Mouse (Mus musculus): ENCODE results near the gene Osm. TPM values are rescaled to one million over a fixed set of nuclear protein-coding genes. Genes with fewer than 3 reads are reported as not detected.

Osm gene
- polyA plus RNA-seq, 1 experiment from 2014 or later: 1.3 TPM

DNA sequence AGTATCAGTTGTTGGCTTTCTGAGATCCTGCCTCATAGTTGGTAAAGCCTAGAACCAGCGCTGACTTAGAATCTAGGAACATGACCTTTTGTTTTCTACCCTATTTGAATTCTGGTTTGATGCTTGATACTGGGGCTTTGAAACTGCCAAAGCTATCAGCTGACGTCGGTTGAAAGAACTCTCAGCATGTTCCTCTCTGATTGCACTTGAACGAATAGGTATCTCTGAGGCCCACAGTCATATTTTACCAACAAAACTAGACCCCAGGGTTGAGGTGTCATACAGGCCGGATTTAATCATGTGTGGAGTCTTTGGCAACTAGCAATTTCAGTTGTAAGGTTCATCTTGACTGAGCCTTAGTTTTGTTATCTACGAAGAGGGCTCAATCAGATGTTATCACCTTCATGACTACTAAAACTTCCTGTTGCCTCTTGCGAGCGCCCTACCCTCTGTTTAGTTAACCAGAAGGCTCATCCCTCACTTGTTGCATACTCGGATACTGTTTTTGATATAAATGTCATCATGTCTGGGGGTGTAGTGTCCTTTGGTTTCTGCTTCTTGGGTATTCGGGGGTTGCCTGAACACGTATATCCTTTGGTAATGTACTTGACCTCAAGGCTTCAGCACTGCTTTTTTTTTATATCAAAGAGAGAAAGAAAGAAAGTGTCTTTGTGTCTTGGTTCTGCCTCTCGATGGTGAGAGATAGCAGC is 33.1 kb upstream of the Osm start:
- TF ChIP-seq EP300 (IDR thresholded peaks at IDR 0.05; ENCODE audit: low read depth): no peak
- no peak for TF ChIP-seq CTCF (IDR thresholded peaks at IDR 0.05; ENCODE audit: low read depth)
- DNase-seq (no peak), ATAC-seq (no peak)
- Histone ChIP-seq H3K27me3 (ENCODE audit: insufficient read depth, low read length) (no peaks in the 10 kb centered on the region), H3K27ac (ENCODE audit: low read depth) (peak overlapping the region; percentile 55), H3K9me3 (ENCODE audit: low read length) (no peaks in the 10 kb centered on the region), H3K4me3 (ENCODE audit: low read depth, low read length) (no peak overlapping the region), H3K9ac (replicated peaks) (no peak overlapping the region), H3K36me3 (replicated peaks; ENCODE audit: insufficient read depth, low read length) (peaks cover 8% of the 10 kb centered on the region; the same call in 1 of the 2 replicates), H3K4me1 (ENCODE audit: insufficient read depth) (peaks cover 6% of the 10 kb centered on the region; the same call in 1 of the 2 replicates), H3K4me2 (ENCODE audit: low read depth, low read length) (no peak overlapping the region)
- 62% methylated on average over 12 of the region's 12 CpGs for WGBS (ENCODE audit: insufficient replicate concordance)

DNA sequence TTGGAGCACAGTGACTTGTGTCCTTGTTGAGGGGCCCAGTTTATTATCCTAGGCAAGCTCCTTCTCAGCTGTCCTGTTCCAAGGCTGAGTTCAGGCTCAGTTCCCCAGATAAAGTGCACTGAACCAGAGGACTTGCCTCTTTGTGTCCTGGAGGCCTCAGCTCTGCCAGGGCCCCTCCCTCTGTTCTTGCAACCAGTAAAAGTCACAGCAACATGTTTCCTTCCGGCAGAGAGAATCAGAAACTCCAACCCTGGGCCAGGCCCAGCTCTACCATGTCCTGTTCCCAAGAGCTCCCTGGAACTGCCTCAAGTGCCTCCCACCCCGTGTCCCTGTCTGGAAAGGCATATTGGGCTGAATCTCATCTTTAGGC is 32.5 kb upstream of the Osm start:
- peaks cover 6% of the 10 kb centered on the region; the same call in 1 of the 2 replicates for H3K4me1 ChIP-seq (ENCODE audit: insufficient read depth)
- no peak for DNase-seq
- WGBS (ENCODE audit: insufficient replicate concordance): 40% methylated on average over 2 of the region's 2 CpGs
- H3K36me3 ChIP-seq (replicated peaks; ENCODE audit: insufficient read depth, low read length): peaks cover 8% of the 10 kb centered on the region; the same call in 1 of the 2 replicates
- peak overlapping the region; percentile 55 for H3K27ac ChIP-seq (ENCODE audit: low read depth)
- peak; percentile 56 for ATAC-seq
- H3K4me3 ChIP-seq (ENCODE audit: low read depth, low read length): no peak overlapping the region
- H3K27me3 ChIP-seq (ENCODE audit: insufficient read depth, low read length): no peaks in the 10 kb centered on the region
- H3K4me2 ChIP-seq (ENCODE audit: low read depth, low read length): no peak overlapping the region
- TF ChIP-seq EP300 (IDR thresholded peaks at IDR 0.05; ENCODE audit: low read depth) (no peak), CTCF (IDR thresholded peaks at IDR 0.05; ENCODE audit: low read depth) (no peak)
- H3K9me3 ChIP-seq (ENCODE audit: low read length): no peaks in the 10 kb centered on the region
- no peak overlapping the region for H3K9ac ChIP-seq (replicated peaks)

DNA sequence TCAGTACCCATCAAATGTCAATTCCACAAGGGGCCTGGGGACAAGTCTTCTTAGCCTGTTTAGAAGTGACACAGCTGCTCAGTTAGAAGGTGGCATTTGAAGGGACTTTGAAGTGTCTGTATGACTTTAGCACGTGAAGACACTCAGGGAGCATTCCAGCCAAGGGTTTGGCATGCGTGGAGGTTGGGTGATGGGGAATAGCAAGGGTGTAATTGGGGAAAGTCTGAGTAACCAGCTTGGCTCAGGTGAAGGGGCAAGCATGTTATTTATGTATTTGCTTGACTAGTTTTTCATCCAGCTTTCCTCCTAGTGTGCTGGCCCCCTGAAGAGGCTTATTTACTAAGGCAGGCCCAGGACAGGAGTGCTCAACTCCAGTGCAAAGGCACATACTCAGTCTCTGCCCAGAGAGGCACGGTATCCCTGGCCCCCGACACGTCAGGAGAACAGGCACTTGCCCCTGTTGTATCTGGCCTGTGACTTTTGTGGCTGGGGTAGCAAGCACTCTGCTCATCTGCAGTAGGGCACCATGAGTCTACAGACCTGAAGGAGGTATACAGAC is 31.0 kb upstream of the Osm start:
- H3K9ac ChIP-seq (replicated peaks): no peak overlapping the region
- peaks cover 6% of the 10 kb centered on the region; the same call in 1 of the 2 replicates for H3K4me1 ChIP-seq (ENCODE audit: insufficient read depth)
- no peak overlapping the region for H3K27ac ChIP-seq (ENCODE audit: low read depth)
- no peaks in the 10 kb centered on the region for H3K9me3 ChIP-seq (ENCODE audit: low read length)
- ATAC-seq (no peak), DNase-seq (no peak)
- no peak for TF ChIP-seq CTCF (IDR thresholded peaks at IDR 0.05; ENCODE audit: low read depth)
- TF ChIP-seq EP300 (IDR thresholded peaks at IDR 0.05; ENCODE audit: low read depth): no peak
- H3K36me3 ChIP-seq (replicated peaks; ENCODE audit: insufficient read depth, low read length): peaks cover 17% of the 10 kb centered on the region; the same call in 1 of the 2 replicates
- 89% methylated on average over 5 of the region's 5 CpGs for WGBS (ENCODE audit: insufficient replicate concordance)
- no peak overlapping the region for H3K4me2 ChIP-seq (ENCODE audit: low read depth, low read length)
- H3K27me3 ChIP-seq (ENCODE audit: insufficient read depth, low read length): no peaks in the 10 kb centered on the region
- H3K4me3 ChIP-seq (ENCODE audit: low read depth, low read length): no peak overlapping the region

DNA sequence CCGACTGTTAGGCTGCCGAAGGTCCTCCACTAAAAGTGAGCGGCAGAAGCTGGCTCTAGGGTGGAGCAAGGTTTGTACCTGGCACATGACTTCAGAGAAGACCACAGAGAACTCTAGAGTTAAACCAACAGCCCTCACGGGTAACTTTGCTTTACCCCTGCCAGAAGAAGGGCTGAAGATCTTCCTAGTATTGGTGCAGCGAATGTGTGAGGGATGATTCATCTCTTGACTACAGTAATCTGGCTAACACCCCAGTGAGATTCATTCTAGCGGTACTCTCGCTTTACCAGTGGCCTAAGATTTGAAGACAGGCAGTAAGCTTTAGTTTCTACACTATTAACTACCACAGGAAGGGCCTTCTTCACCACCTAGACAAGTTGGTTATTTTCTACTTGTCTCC is 30.3 kb upstream of the Osm start:
- Histone ChIP-seq H3K27me3 (ENCODE audit: insufficient read depth, low read length) (no peaks in the 10 kb centered on the region), H3K9ac (replicated peaks) (no peak overlapping the region), H3K36me3 (replicated peaks; ENCODE audit: insufficient read depth, low read length) (peaks cover 23% of the 10 kb centered on the region; the same call in 1 of the 2 replicates), H3K4me1 (ENCODE audit: insufficient read depth) (peaks cover 6% of the 10 kb centered on the region; the same call in 1 of the 2 replicates), H3K4me3 (ENCODE audit: low read depth, low read length) (no peak overlapping the region), H3K27ac (ENCODE audit: low read depth) (no peak overlapping the region), H3K9me3 (ENCODE audit: low read length) (no peaks in the 10 kb centered on the region), H3K4me2 (ENCODE audit: low read depth, low read length) (no peak overlapping the region)
- WGBS (ENCODE audit: insufficient replicate concordance): 83% methylated on average over 7 of the region's 7 CpGs
- DNase-seq (no peak), ATAC-seq (no peak)
- TF ChIP-seq EP300 (IDR thresholded peaks at IDR 0.05; ENCODE audit: low read depth) (no peak), CTCF (IDR thresholded peaks at IDR 0.05; ENCODE audit: low read depth) (no peak)

DNA sequence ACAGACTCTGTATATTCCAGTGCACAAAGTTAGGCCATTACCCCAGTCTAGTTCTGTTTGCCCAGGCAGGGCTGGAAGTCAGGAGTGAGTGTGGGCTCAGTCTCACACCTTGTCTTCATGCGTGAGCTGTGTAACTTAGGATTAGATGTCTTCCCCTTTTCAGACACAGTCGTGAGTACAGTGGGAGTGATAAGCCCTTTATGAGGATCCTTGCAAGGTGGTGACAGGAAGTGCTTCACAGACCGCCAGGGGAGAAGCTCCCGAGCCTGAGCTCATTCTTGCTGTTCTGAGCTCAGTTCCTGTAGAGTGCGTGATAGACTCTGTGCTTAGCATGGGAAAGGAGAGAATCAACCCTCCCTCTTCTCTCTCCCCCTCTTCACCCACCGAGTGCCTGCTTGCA is 29.7 kb upstream of the Osm start:
- ATAC-seq (no peak), DNase-seq (no peak)
- Histone ChIP-seq H3K27ac (ENCODE audit: low read depth) (no peak overlapping the region), H3K9me3 (ENCODE audit: low read length) (no peaks in the 10 kb centered on the region), H3K36me3 (replicated peaks; ENCODE audit: insufficient read depth, low read length) (peaks cover 24% of the 10 kb centered on the region), H3K4me3 (ENCODE audit: low read depth, low read length) (no peak overlapping the region), H3K27me3 (ENCODE audit: insufficient read depth, low read length) (no peaks in the 10 kb centered on the region), H3K9ac (replicated peaks) (no peak overlapping the region), H3K4me2 (ENCODE audit: low read depth, low read length) (no peak overlapping the region), H3K4me1 (ENCODE audit: insufficient read depth) (peaks cover 6% of the 10 kb centered on the region; the same call in 1 of the 2 replicates)
- WGBS (ENCODE audit: insufficient replicate concordance): 32% methylated on average over 6 of the region's 6 CpGs
- TF ChIP-seq CTCF (IDR thresholded peaks at IDR 0.05; ENCODE audit: low read depth) (no peak), EP300 (IDR thresholded peaks at IDR 0.05; ENCODE audit: low read depth) (no peak)

DNA sequence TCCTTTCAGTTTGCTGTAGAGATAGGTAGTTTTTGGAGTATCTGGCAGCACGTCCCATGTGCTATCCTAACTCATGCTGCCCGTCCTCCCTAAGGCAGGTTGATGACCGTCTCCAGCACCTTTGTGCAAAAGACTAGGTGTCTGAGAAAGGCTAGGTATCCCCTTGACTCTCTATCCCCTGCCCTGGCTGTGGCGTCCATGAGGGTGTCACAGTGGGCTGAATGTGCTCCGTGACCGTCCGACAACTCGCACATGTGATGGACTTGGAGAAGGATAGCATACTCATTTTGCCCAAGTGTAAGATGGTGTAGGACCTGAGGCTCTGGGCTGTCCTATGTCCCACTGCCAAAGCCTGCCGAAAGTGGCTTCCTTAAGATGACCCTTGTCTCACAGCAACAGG is 28.6 kb upstream of the Osm start:
- no peaks in the 10 kb centered on the region for H3K9me3 ChIP-seq (ENCODE audit: low read length)
- peaks cover 27% of the 10 kb centered on the region for H3K36me3 ChIP-seq (replicated peaks; ENCODE audit: insufficient read depth, low read length)
- DNase-seq (no peak), ATAC-seq (no peak)
- no peak overlapping the region for H3K4me2 ChIP-seq (ENCODE audit: low read depth, low read length)
- no peak overlapping the region for H3K9ac ChIP-seq (replicated peaks)
- peaks cover 6% of the 10 kb centered on the region; the same call in 1 of the 2 replicates for H3K4me1 ChIP-seq (ENCODE audit: insufficient read depth)
- 81% methylated on average over 9 of the region's 9 CpGs for WGBS (ENCODE audit: insufficient replicate concordance)
- H3K27me3 ChIP-seq (ENCODE audit: insufficient read depth, low read length): no peaks in the 10 kb centered on the region
- no peak overlapping the region for H3K4me3 ChIP-seq (ENCODE audit: low read depth, low read length)
- TF ChIP-seq EP300 (IDR thresholded peaks at IDR 0.05; ENCODE audit: low read depth): no peak
- no peak for TF ChIP-seq CTCF (IDR thresholded peaks at IDR 0.05; ENCODE audit: low read depth)
- H3K27ac ChIP-seq (ENCODE audit: low read depth): no peak overlapping the region
